Mouse (Mus musculus): ENCODE results near the gene Ddx55. TPM values are rescaled to one million over a fixed set of nuclear protein-coding genes. Genes with fewer than 3 reads are reported as not detected.

Gene Ddx55
- polyA plus RNA-seq, 1 experiment from 2014 or later = 30.5 TPM

GRCm38 (mm10) chr5:124521588-124521987 is 31.1 kb upstream of the Ddx55 start:
- 87% methylated on average over 4 of the region's 4 CpGs for WGBS
- H3K4me1 ChIP-seq (replicated peaks; ENCODE audit: control insufficient read depth, insufficient read depth, low read length) = no peaks in the 10 kb centered on the region

GRCm38 (mm10) chr5:124523032-124523431 is 29.6 kb upstream of the Ddx55 start:
- Histone ChIP-seq H3K9me3 (ENCODE audit: control insufficient read depth, low read length) (no peaks in the 10 kb centered on the region), H3K4me1 (replicated peaks; ENCODE audit: control insufficient read depth, insufficient read depth, low read length) (no peaks in the 10 kb centered on the region; the same call in 1 of the 2 replicates), H3K4me2 (ENCODE audit: low read length) (no peak overlapping the region), H3K9ac (replicated peaks; ENCODE audit: low read depth, low read length) (no peak overlapping the region), H3K27ac (ENCODE audit: low read length) (no peak overlapping the region), H3K27me3 (replicated peaks; ENCODE audit: control insufficient read depth, insufficient read depth, low read length) (no peaks in the 10 kb centered on the region), H3K4me3 (replicated peaks; ENCODE audit: low read length) (no peak overlapping the region), H3K36me3 (ENCODE audit: control insufficient read depth, insufficient read depth) (no peaks in the 10 kb centered on the region)
- 95% methylated on average over 8 of the region's 8 CpGs for WGBS
- no peak for ATAC-seq

More at GRCm38 (mm10) chr5:124521588-124521987, 31.1 kb upstream of the Ddx55 start:
- no peak overlapping the region for H3K4me3 ChIP-seq (replicated peaks; ENCODE audit: low read length)
- H3K9me3 ChIP-seq (ENCODE audit: control insufficient read depth, low read length) = no peaks in the 10 kb centered on the region
- H3K4me2 ChIP-seq (ENCODE audit: low read length) = no peak overlapping the region
- no peak overlapping the region for H3K9ac ChIP-seq (replicated peaks; ENCODE audit: low read depth, low read length)
- no peak for ATAC-seq
- no peak overlapping the region for H3K27ac ChIP-seq (ENCODE audit: low read length)
- no peaks in the 10 kb centered on the region for H3K27me3 ChIP-seq (replicated peaks; ENCODE audit: control insufficient read depth, insufficient read depth, low read length)
- no peaks in the 10 kb centered on the region for H3K36me3 ChIP-seq (ENCODE audit: control insufficient read depth, insufficient read depth)

GRCm38 (mm10) chr5:124524943-124525342 is 27.7 kb upstream of the Ddx55 start:
- Histone ChIP-seq H3K9ac (replicated peaks; ENCODE audit: low read depth, low read length) (no peak overlapping the region), H3K4me1 (replicated peaks; ENCODE audit: control insufficient read depth, insufficient read depth, low read length) (peaks cover 18% of the 10 kb centered on the region), H3K27ac (ENCODE audit: low read length) (no peak overlapping the region), H3K4me2 (ENCODE audit: low read length) (no peak overlapping the region), H3K36me3 (ENCODE audit: control insufficient read depth, insufficient read depth) (no peaks in the 10 kb centered on the region), H3K4me3 (replicated peaks; ENCODE audit: low read length) (no peak overlapping the region), H3K9me3 (ENCODE audit: control insufficient read depth, low read length) (no peaks in the 10 kb centered on the region), H3K27me3 (replicated peaks; ENCODE audit: control insufficient read depth, insufficient read depth, low read length) (no peaks in the 10 kb centered on the region)
- no peak for ATAC-seq
- 92% methylated on average over 5 of the region's 5 CpGs for WGBS

GRCm38 (mm10) chr5:124528351-124528750 is 24.3 kb upstream of the Ddx55 start:
- H3K27ac ChIP-seq (ENCODE audit: low read length) = no peak overlapping the region
- peaks cover 31% of the 10 kb centered on the region for H3K4me1 ChIP-seq (replicated peaks; ENCODE audit: control insufficient read depth, insufficient read depth, low read length)
- no peaks in the 10 kb centered on the region for H3K36me3 ChIP-seq (ENCODE audit: control insufficient read depth, insufficient read depth)
- no peak for ATAC-seq
- no peak overlapping the region for H3K4me3 ChIP-seq (replicated peaks; ENCODE audit: low read length)
- H3K9me3 ChIP-seq (ENCODE audit: control insufficient read depth, low read length) = no peaks in the 10 kb centered on the region
- WGBS = 66% methylated on average over 4 of the region's 4 CpGs
- no peak overlapping the region for H3K9ac ChIP-seq (replicated peaks; ENCODE audit: low read depth, low read length)
- H3K27me3 ChIP-seq (replicated peaks; ENCODE audit: control insufficient read depth, insufficient read depth, low read length) = no peaks in the 10 kb centered on the region
- no peak overlapping the region; the same call in 1 of the 2 replicates for H3K4me2 ChIP-seq (ENCODE audit: low read length)

GRCm38 (mm10) chr5:124528791-124529190 is 23.9 kb upstream of the Ddx55 start:
- Histone ChIP-seq H3K27ac (ENCODE audit: low read length) (no peak overlapping the region), H3K27me3 (replicated peaks; ENCODE audit: control insufficient read depth, insufficient read depth, low read length) (no peaks in the 10 kb centered on the region), H3K4me3 (replicated peaks; ENCODE audit: low read length) (no peak overlapping the region), H3K4me2 (ENCODE audit: low read length) (peak overlapping the region; percentile 6), H3K4me1 (replicated peaks; ENCODE audit: control insufficient read depth, insufficient read depth, low read length) (peaks cover 31% of the 10 kb centered on the region), H3K36me3 (ENCODE audit: control insufficient read depth, insufficient read depth) (no peaks in the 10 kb centered on the region), H3K9me3 (ENCODE audit: control insufficient read depth, low read length) (no peaks in the 10 kb centered on the region), H3K9ac (replicated peaks; ENCODE audit: low read depth, low read length) (no peak overlapping the region)
- no peak for ATAC-seq
- 40% methylated on average over 9 of the region's 9 CpGs for WGBS

GRCm38 (mm10) chr5:124529191-124529651 is 23.4 kb upstream of the Ddx55 start:
- H3K4me3 ChIP-seq (replicated peaks; ENCODE audit: low read length) = no peak overlapping the region
- 38% methylated on average over 8 of the region's 8 CpGs for WGBS
- ATAC-seq = no peak
- H3K4me2 ChIP-seq (ENCODE audit: low read length) = peak overlapping the region; percentile 79
- H3K4me1 ChIP-seq (replicated peaks; ENCODE audit: control insufficient read depth, insufficient read depth, low read length) = peaks cover 31% of the 10 kb centered on the region
- no peak overlapping the region for H3K27ac ChIP-seq (ENCODE audit: low read length)
- peak overlapping the region; percentile 16; the same call in 1 of the 2 replicates for H3K9ac ChIP-seq (replicated peaks; ENCODE audit: low read depth, low read length)
- H3K9me3 ChIP-seq (ENCODE audit: control insufficient read depth, low read length) = no peaks in the 10 kb centered on the region
- H3K36me3 ChIP-seq (ENCODE audit: control insufficient read depth, insufficient read depth) = no peaks in the 10 kb centered on the region
- H3K27me3 ChIP-seq (replicated peaks; ENCODE audit: control insufficient read depth, insufficient read depth, low read length) = no peaks in the 10 kb centered on the region

GRCm38 (mm10) chr5:124529697-124530096 is 23.0 kb upstream of the Ddx55 start:
- no peak overlapping the region for H3K9ac ChIP-seq (replicated peaks; ENCODE audit: low read depth, low read length)
- peaks cover 31% of the 10 kb centered on the region for H3K4me1 ChIP-seq (replicated peaks; ENCODE audit: control insufficient read depth, insufficient read depth, low read length)
- no peaks in the 10 kb centered on the region for H3K27me3 ChIP-seq (replicated peaks; ENCODE audit: control insufficient read depth, insufficient read depth, low read length)
- H3K9me3 ChIP-seq (ENCODE audit: control insufficient read depth, low read length) = no peaks in the 10 kb centered on the region
- ATAC-seq = no peak
- H3K27ac ChIP-seq (ENCODE audit: low read length) = no peak overlapping the region
- WGBS = 70% methylated on average over 8 of the region's 8 CpGs
- peak overlapping the region; percentile 79 for H3K4me2 ChIP-seq (ENCODE audit: low read length)
- H3K36me3 ChIP-seq (ENCODE audit: control insufficient read depth, insufficient read depth) = no peaks in the 10 kb centered on the region
- H3K4me3 ChIP-seq (replicated peaks; ENCODE audit: low read length) = peak overlapping the region; percentile 85

- peak; percentile 96 for ATAC-seq
- Histone ChIP-seq H3K4me3 (replicated peaks; ENCODE audit: low read length) (peak within 1 kb of the TSS; percentile 85), H3K27me3 (replicated peaks; ENCODE audit: control insufficient read depth, insufficient read depth, low read length) (no peaks in the 10 kb centered on the region; the same call in 1 of the 2 replicates), H3K27ac (ENCODE audit: low read length) (peak within 1 kb of the TSS; percentile 70), H3K4me1 (replicated peaks; ENCODE audit: control insufficient read depth, insufficient read depth, low read length) (peaks cover 31% of the 10 kb centered on the region), H3K36me3 (ENCODE audit: control insufficient read depth, insufficient read depth) (no peaks in the 10 kb centered on the region), H3K4me2 (ENCODE audit: low read length) (peak within 1 kb of the TSS; percentile 79), H3K9ac (replicated peaks; ENCODE audit: low read depth, low read length) (peak within 1 kb of the TSS; percentile 76), H3K9me3 (ENCODE audit: control insufficient read depth, low read length) (no peaks in the 10 kb centered on the region)
- under 1% methylated on average over 77 of the region's 96 CpGs for WGBS
These were observed 21.7 kb upstream of the Ddx55 start, which contains the start of gene Rilpl1 for GRCm38 (mm10) chr5:124530655-124531582. Gene Rilpl1 (minus strand): TSS chr5:124531391.

GRCm38 (mm10) chr5:124531583-124531930 is 21.1 kb upstream of the Ddx55 start:
- ATAC-seq = peak; percentile 64
- 14% methylated on average over 14 of the region's 14 CpGs for WGBS

More at GRCm38 (mm10) chr5:124531583-124531930, 21.1 kb upstream of the Ddx55 start:
- H3K27me3 ChIP-seq (replicated peaks; ENCODE audit: control insufficient read depth, insufficient read depth, low read length) = no peaks in the 10 kb centered on the region; the same call in 1 of the 2 replicates
- H3K27ac ChIP-seq (ENCODE audit: low read length) = peak overlapping the region; percentile 70
- H3K36me3 ChIP-seq (ENCODE audit: control insufficient read depth, insufficient read depth) = no peaks in the 10 kb centered on the region
- H3K4me2 ChIP-seq (ENCODE audit: low read length) = peak overlapping the region; percentile 79
- H3K9me3 ChIP-seq (ENCODE audit: control insufficient read depth, low read length) = no peaks in the 10 kb centered on the region
- peaks cover 31% of the 10 kb centered on the region for H3K4me1 ChIP-seq (replicated peaks; ENCODE audit: control insufficient read depth, insufficient read depth, low read length)
- peak overlapping the region; percentile 85 for H3K4me3 ChIP-seq (replicated peaks; ENCODE audit: low read length)
- H3K9ac ChIP-seq (replicated peaks; ENCODE audit: low read depth, low read length) = peak overlapping the region; percentile 76

All from forebrain, embryonic 16.5 days (tissue).